Mouse (Mus musculus) stomach, postnatal 0 days (tissue): ENCODE data around the gene Itpa. TPM values are rescaled to one million over a fixed set of nuclear protein-coding genes. Genes with fewer than 3 reads are reported as not detected.

Experiments used
- ATAC-seq: fragments of 200-750 bp; cut with Nextera tagmentation; 2 replicates; pipeline ENCODE4 v1.8.0; 2017; ENCODE audit not compliant: low FRiP score, low TSS enrichment
- DNase-seq: peaks from one replicate; pipeline ENCODE4 v3.0.0-alpha.2; 2016; ENCODE audit warnings: low spot score
- H3K27ac ChIP-seq: fragments of 300-500 bp; sonication (generic); replicated peaks from 2 replicates; pipeline ENCODE4 v1.5.1; 2014; ENCODE audit warnings: mild to moderate bottlenecking, control low read depth
- H3K27me3 ChIP-seq: fragments of 300-500 bp; sonication (generic); 2 replicates; pipeline ENCODE4 v1.6.1; 2014; ENCODE audit warnings: low read length; ENCODE audit not compliant: control insufficient read depth, insufficient read depth
- H3K36me3 ChIP-seq: fragments of 300-500 bp; sonication (generic); 2 replicates; pipeline ENCODE4 v1.6.1; 2014; ENCODE audit warnings: low read length, mixed read lengths; ENCODE audit not compliant: control insufficient read depth, insufficient read depth
- H3K4me1 ChIP-seq: fragments of 300-500 bp; sonication (generic); replicated peaks from 2 replicates; pipeline ENCODE4 v1.6.1; 2014; ENCODE audit warnings: antibody characterized with exemption; ENCODE audit not compliant: control insufficient read depth, insufficient read depth
- H3K4me2 ChIP-seq: fragments of 300-500 bp; sonication (generic); replicated peaks from 2 replicates; pipeline ENCODE4 v1.6.1; 2014; ENCODE audit warnings: low read depth, mild to moderate bottlenecking, control low read depth, moderate library complexity
- H3K4me3 ChIP-seq: fragments of 300-500 bp; sonication (generic); 2 replicates; pipeline ENCODE4 v1.5.1; 2014; ENCODE audit warnings: low read depth, low read length, control low read depth
- H3K9ac ChIP-seq: fragments of 300-500 bp; sonication (generic); 2 replicates; pipeline ENCODE4 v1.6.1; 2014; ENCODE audit warnings: mild to moderate bottlenecking, low read length, control low read depth, mixed read lengths
- H3K9me3 ChIP-seq: fragments of 300-500 bp; sonication (generic); 2 replicates; pipeline ENCODE4 v1.6.1; 2016; ENCODE audit warnings: low read length; ENCODE audit not compliant: control insufficient read depth
- CTCF ChIP-seq: IDR thresholded peaks from 2 replicates; pipeline ENCODE4 v1.5.1; 2016; ENCODE audit warnings: antibody characterized with exemption, low read depth, mild to moderate bottlenecking, moderate library complexity
- EP300 ChIP-seq: optimal IDR thresholded peaks from 2 replicates; pipeline ENCODE3; 2016; ENCODE audit warnings: antibody characterized with exemption
- WGBS: fragments of 180-500 bp; shearing (Covaris S2); extraction: QIAGEN DNeasy Blood & Tissue Kit; methylation state at CpG from one replicate; pipeline ENCODE4 v1.1.7; 2014; 5-methylcytosine and 5-hydroxymethylcytosine counted together
- polyA plus RNA-seq: library from polyadenylated mRNA; unstranded; fragments of >200 nt; fragmentation: Nextera tagmentation; extraction: Ambion mirVana; gene quantifications from 2 replicates; pipeline ENCODE4 v1.2.1, GENCODE M21; 2015

Itpa gene
- polyA plus RNA-seq, 1 experiment from 2014 or later, result 58.6 TPM

GRCm38 (mm10) chr2:130704040-130705001 lies 36.9 kb downstream of the Itpa start:
- WGBS, result 46% methylated on average over 9 of the region's 9 CpGs
- H3K9me3 ChIP-seq, result no peaks in the 10 kb centered on the region
- no peaks in the 10 kb centered on the region for H3K27me3 ChIP-seq
- DNase-seq (no peak), ATAC-seq (0 out of 2 replicates have a peak, but pooled peaks have one; percentile 40)
- H3K9ac ChIP-seq, result no peak overlapping the region
- H3K4me3 ChIP-seq, result no peak overlapping the region
- 0 out of 2 replicates have a peak, but pooled peaks cover 3% of the 10 kb centered on the region for H3K36me3 ChIP-seq
- H3K4me1 ChIP-seq, result no peaks in the 10 kb centered on the region
- TF ChIP-seq CTCF, result no peak
- TF ChIP-seq EP300, result no peak
- no peak overlapping the region for H3K27ac ChIP-seq
- H3K4me2 ChIP-seq, result no peak overlapping the region

GRCm38 (mm10) chr2:130705178-130705577 lies 37.8 kb downstream of the Itpa start:
- Histone ChIP-seq H3K4me2 (no peak overlapping the region), H3K4me1 (no peaks in the 10 kb centered on the region), H3K36me3 (peaks cover 6% of the 10 kb centered on the region; the same call in 1 of the 2 replicates), H3K4me3 (no peak overlapping the region), H3K27ac (no peak overlapping the region), H3K27me3 (no peaks in the 10 kb centered on the region), H3K9ac (no peak overlapping the region), H3K9me3 (no peaks in the 10 kb centered on the region)
- ATAC-seq (no peak), DNase-seq (no peak)
- TF ChIP-seq CTCF, result peak; percentile 35
- TF ChIP-seq EP300, result no peak
- 64% methylated on average over 6 of the region's 6 CpGs for WGBS

- Histone ChIP-seq H3K27ac (no peak overlapping the region), H3K4me3 (no peak overlapping the region), H3K27me3 (no peaks in the 10 kb centered on the region), H3K9ac (no peak overlapping the region), H3K36me3 (peaks cover 11% of the 10 kb centered on the region; the same call in 1 of the 2 replicates), H3K4me1 (no peaks in the 10 kb centered on the region), H3K4me2 (no peak overlapping the region), H3K9me3 (no peaks in the 10 kb centered on the region)
- DNase-seq (no peak), ATAC-seq (no peak)
- TF ChIP-seq EP300 (no peak), CTCF (no peak)
- WGBS, result 56% methylated on average over 4 of the region's 4 CpGs
These were observed 39.2 kb downstream of the Itpa start for GRCm38 (mm10) chr2:130706602-130707001.

- H3K9ac ChIP-seq, result no peak overlapping the region
- no peaks in the 10 kb centered on the region for H3K4me1 ChIP-seq
- DNase-seq (no peak), ATAC-seq (no peak)
- H3K4me2 ChIP-seq, result no peak overlapping the region
- TF ChIP-seq EP300, result no peak
- no peak for TF ChIP-seq CTCF
- H3K27ac ChIP-seq, result no peak overlapping the region
- no peaks in the 10 kb centered on the region for H3K27me3 ChIP-seq
- peaks cover 15% of the 10 kb centered on the region; the same call in 1 of the 2 replicates for H3K36me3 ChIP-seq
- WGBS, result 66% methylated on average over 10 of the region's 10 CpGs
- H3K4me3 ChIP-seq, result no peak overlapping the region
- H3K9me3 ChIP-seq, result no peaks in the 10 kb centered on the region
These were observed 39.6 kb downstream of the Itpa start for GRCm38 (mm10) chr2:130707057-130707456.

- Histone ChIP-seq H3K27ac (no peak overlapping the region), H3K4me1 (no peaks in the 10 kb centered on the region), H3K9ac (no peak overlapping the region), H3K27me3 (no peaks in the 10 kb centered on the region), H3K4me2 (no peak overlapping the region), H3K9me3 (no peaks in the 10 kb centered on the region), H3K4me3 (no peak overlapping the region), H3K36me3 (peaks cover 21% of the 10 kb centered on the region; the same call in 1 of the 2 replicates)
- no peak for TF ChIP-seq CTCF
- TF ChIP-seq EP300, result no peak
- DNase-seq, result no peak
- 67% methylated on average over 6 of the region's 6 CpGs for WGBS
- ATAC-seq, result no peak
These were observed 50.5 kb downstream of the Itpa start for GRCm38 (mm10) chr2:130717951-130718350.

- no peak overlapping the region for H3K4me2 ChIP-seq
- no peaks in the 10 kb centered on the region for H3K9me3 ChIP-seq
- peaks cover 28% of the 10 kb centered on the region for H3K36me3 ChIP-seq
- WGBS, result 89% methylated on average over 4 of the region's 4 CpGs
- H3K9ac ChIP-seq, result no peak overlapping the region
- DNase-seq (no peak), ATAC-seq (no peak)
- H3K27ac ChIP-seq, result no peak overlapping the region
- H3K27me3 ChIP-seq, result no peaks in the 10 kb centered on the region
- H3K4me1 ChIP-seq, result no peaks in the 10 kb centered on the region
- no peak overlapping the region for H3K4me3 ChIP-seq
- TF ChIP-seq CTCF, result no peak
- TF ChIP-seq EP300, result no peak
These were observed 57.0 kb downstream of the Itpa start for GRCm38 (mm10) chr2:130724369-130724768.
